Mouse (Mus musculus): ENCODE results near the gene Adcy9.
A peak's percentile ranks its signal among the peaks of the same experiment; 100 is the strongest.
"Not testable (repeated sequence)": the region's sequence is repeated elsewhere in the genome, so short reads cannot be mapped to it uniquely, and the experiment has no call there.

Gene Adcy9

GRCm38 (mm10) chr16:4377556-4377955, 42.7 kb downstream of the Adcy9 start:
- DNase-seq, result no peak

DNA sequence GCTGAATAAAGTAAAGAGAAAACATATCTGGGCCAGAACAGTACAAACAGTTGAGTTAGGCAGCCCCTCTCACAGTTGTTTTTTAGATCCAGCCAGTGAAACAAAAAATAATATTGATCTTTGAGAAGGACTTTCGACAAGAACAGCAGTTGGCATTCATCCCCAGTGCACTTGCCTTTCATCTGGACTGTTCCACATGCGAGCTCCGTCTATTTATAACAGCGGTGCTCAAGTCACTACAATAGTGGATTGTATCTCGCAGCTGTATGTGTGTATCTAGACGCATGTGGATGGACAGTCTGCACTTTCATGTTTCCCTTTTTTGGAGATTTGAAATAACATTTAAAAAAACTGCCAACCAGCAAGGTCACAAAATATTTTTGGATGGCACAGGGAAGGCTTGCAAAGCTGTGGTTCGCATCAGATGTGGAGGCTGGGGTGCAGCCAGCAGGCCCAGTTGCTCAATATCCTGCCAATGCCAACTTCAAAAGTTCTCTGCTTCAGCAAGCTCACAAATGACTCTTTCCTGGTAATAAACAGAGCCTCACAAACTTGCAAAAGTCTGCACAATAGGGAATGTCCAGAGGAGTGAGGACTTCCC, 45.4 kb downstream of the Adcy9 start:
- DNase-seq, result no peak

DNA sequence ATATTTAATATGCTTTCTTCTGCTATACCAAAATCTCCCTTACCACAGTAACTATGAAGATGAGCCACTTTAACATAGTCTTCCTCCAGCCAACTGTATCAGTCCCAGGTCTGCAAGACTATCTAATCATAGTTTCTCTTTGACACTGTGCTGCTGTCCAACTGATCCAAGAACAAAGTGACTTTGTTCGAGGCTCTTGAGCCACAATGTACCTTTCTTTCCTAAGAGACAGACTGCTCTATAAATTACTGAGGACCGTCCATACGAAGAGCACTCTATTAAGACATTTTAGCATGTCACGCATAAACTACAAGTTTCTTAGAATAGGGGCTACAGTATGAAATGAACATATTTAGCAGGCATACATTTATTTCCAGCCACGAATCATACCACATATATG, 46.0 kb downstream of the Adcy9 start:
- no peak for DNase-seq

- no peak for DNase-seq
Measured at GRCm38 (mm10) chr16:4371039-4371438, 49.3 kb downstream of the Adcy9 start.

- peak; percentile 77 for DNase-seq
Measured at GRCm38 (mm10) chr16:4370141-4370541, 50.2 kb downstream of the Adcy9 start.

- DNase-seq, result no peak
Measured at GRCm38 (mm10) chr16:4367930-4368329, 52.4 kb downstream of the Adcy9 start.

DNA sequence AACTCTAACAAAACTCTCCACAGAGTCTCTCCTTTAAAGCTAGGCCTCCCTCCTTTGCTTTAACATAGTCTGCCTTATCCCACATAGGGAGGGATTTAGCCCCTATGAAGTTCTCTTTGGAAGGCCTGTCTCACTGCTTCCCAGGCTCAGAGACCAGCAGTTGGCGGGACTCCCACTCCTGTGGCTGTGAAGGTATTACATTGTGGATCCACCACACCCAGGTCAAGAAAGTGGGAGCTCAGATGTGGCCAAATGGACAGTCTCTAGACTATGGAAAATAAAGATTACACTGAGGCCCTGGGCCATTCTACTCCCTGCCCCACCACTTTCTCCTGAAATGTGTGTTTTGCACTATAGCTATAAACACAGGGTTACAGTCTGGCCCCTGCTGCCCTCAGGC, 53.0 kb downstream of the Adcy9 start:
- no peak for DNase-seq

GRCm38 (mm10) chr16:4366671-4367070, 53.6 kb downstream of the Adcy9 start:
- DNase-seq, result no peak

DNA sequence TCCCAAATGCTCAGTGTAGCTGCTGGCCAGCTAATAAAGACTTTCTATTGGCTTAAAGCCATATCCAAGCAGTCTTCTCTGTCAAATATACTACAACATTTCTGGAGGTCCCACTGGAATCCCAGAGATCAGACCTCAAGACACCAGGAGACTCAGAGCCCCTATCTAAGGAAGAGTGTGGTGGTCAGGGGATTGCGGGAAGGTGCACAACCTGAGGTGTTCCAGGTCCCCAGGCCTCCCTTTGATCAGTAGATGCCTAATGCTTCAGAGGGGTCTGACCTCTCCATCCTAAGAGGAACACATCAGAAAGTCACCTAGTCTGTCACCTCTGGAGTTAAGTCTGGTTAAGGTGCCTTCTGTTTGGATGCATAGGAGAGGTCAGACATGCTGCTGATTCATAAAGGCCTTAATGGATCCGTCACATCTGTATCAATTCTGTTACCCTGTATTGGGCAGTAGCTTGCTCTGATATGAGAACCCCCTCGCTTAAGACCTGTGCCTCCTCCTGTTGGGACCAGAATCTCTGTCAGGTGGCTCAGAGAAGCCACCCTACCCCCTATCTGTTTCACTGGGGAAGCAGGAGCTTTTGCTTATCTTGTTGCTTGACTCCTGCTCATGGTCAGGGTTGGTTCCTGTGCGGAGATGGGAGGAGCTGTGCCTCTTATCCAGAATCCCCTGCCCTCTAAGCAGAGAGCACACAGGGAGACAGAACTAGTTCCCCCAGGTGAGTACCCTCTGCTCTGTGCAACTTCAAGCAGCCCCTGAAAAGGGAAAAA, 56.8 kb downstream of the Adcy9 start:
- DNase-seq, result no peak

DNA sequence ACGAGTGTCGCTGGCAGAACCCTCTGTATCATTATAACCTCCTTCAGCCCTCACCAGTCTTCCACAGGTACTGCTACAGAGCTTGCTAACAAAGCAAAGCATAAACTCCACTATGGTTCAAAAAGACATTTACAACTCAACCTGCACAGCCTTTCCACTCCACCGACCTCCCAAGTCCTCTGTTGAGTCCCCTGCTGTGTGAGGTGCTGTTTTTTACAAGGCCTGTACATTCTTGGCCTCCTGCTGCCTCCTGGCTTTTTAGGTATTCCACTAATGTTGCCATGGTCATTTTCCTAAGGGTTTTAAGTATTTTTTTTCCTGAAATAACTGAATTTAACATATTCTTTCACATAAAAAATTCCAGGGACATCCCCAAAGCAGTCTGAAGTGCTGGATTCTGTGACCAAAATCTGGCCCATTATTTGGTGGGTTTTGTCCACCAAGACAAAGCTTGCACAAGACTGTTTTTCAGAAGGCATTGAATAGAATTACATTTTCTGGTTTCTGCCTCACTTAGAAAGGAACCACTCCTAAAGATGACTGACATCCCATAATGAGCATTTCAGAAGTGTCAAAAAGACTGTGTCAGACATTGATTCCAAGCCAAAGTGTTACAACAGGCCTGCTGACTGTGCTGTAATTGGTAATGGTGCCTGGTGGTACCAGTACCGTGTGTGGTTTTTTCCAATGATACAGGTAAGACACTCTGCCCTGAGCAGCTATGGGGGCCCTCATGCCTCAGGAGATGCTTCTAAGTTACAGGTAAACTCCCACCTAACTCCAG, 64.8 kb downstream of the Adcy9 start:
- DNase-seq, result no peak

DNA sequence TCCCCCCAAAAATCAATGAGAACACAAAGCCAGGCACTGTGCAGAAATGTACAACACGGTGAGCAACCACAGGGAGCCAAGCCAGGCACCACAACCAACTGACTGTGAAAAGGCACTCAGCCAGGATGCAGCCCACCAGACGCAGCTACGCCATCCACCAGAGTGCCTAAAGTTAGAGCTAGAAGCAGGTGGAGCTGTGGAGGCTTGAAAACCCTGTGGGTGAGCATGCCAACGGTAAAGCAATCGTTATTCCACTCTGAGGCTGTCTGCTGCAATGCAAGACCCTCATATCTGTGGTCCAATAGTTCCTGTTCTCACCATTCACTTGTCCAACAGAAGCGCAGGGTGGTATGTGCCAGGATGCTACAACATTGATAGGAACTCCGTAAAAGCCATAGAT, 77.7 kb downstream of the Adcy9 start:
- DNase-seq, result no peak

GRCm38 (mm10) chr16:4341316-4342062, 78.8 kb downstream of the Adcy9 start:
- no peak for DNase-seq

DNA sequence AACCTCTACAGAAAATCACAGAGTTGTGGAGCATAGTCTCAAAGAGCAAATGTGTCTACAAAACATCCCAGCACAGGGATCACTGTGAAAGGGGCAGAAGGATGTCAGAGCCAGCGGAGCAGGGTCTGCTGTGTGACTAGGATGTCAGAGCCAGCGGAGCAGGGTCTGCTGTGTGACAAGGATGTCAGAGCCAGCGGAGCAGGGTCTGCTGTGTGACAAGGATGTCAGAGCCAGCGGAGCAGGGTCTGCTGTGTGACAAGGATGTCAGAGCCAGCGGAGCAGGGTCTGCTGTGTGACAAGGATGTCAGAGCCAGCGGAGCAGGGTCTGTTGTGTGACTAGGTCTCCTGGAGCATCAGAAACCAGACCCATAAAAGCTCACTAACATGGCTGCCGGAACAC, 81.1 kb downstream of the Adcy9 start:
- not testable (repeated sequence) for DNase-seq

DNA sequence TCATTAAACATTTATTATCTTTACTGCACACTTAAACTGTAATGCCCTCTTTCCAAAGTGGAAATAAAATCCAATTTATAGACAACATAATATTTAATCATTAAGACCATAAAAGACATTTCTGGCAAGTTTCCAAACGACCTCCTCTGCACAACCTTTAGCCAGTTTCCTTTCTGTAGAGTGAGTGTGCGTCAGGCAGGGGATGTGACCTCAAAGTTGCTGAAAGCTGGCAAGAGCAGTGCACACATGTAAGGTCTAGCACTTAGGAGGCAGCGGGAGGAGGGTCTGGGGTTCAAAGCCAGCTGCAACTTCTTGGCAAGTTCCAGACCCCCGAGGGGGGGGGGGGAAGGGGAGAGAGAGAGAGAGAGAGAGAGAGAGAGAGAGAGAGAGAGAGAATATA, 83.0 kb downstream of the Adcy9 start:
- DNase-seq, result no peak

- DNase-seq, result no peak
Measured at GRCm38 (mm10) chr16:4333788-4334187, 86.5 kb downstream of the Adcy9 start.

DNA sequence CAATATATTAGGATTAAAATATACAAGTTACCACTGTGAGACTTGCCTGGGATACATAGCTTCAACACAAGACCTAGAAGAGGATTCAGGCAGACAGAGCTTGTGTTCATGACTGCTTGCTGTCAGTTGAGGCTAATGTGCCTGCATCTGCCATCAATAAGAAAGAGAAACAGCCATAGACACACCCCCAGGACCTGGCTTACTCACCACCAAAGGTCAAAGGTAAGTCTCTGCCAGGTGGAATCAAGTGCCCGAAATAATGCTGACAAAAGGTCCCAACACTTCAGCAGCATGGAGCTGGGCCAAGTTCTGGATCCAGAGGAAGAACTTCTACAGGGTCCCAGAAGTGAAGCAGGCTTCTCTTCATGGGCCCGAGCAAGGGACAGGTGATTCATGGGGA, 86.9 kb downstream of the Adcy9 start:
- DNase-seq, result no peak

- DNase-seq, result no peak
Measured at GRCm38 (mm10) chr16:4327081-4327480, 93.2 kb downstream of the Adcy9 start.

DNA sequence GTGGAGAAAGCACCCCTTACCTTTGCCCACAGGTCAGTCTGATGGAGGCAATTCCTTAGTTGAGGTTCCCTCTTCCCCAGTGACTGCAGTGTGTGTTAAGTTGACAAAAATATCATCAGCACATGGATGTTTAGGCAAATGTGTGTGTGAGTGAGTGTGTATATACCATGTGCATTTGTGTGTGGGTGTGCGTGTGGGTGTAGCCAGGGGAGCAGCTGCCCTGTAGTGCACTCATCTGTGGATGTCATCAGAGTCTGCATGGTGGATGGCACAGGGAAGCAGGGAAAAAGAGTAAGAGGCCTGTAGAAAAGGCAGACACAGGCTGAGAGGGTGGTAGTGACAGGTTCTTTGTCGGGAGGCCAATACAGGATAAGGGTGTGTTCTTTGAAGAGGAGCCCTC, 94.5 kb downstream of the Adcy9 start:
- no peak for DNase-seq

- no peak for DNase-seq
Measured at GRCm38 (mm10) chr16:4324967-4325366, 95.3 kb downstream of the Adcy9 start.

GRCm38 (mm10) chr16:4320856-4321255, 99.4 kb downstream of the Adcy9 start:
- no peak for DNase-seq

GRCm38 (mm10) chr16:4318001-4318526, 102.2 kb downstream of the Adcy9 start:
- DNase-seq, result no peak

- DNase-seq, result peak; percentile 84
Measured at GRCm38 (mm10) chr16:4316094-4316474, 104.2 kb downstream of the Adcy9 start.

Data from cerebellum, adult 8-10 months (tissue).